Mouse (Mus musculus) embryonic facial prominence, embryonic 15.5 days (tissue): Measurements from ENCODE around the gene Srsf7. TPM values are rescaled to one million over a fixed set of nuclear protein-coding genes. Genes with fewer than 3 reads are reported as not detected.
A peak's percentile ranks its signal among the peaks of the same experiment; 100 is the strongest.

ENCODE experiments used
- ATAC-seq: fragments of 200-750 bp; cut with Nextera tagmentation; 2 replicates; pipeline ENCODE4 v1.8.0; 2017; ENCODE audit warnings: low read depth, moderate TSS enrichment; ENCODE audit not compliant: insufficient number of reproducible peaks, low FRiP score, low TSS enrichment
- H3K27ac ChIP-seq: fragments of 300-500 bp; sonication (generic); replicated peaks from 2 replicates; pipeline ENCODE4 v1.5.1; 2015; ENCODE audit warnings: mild to moderate bottlenecking, inconsistent platforms
- H3K27me3 ChIP-seq: fragments of 300-500 bp; sonication (generic); 2 replicates; pipeline ENCODE4 v1.6.1; 2015; ENCODE audit warnings: inconsistent platforms
- H3K36me3 ChIP-seq: fragments of 300-500 bp; sonication (generic); 2 replicates; pipeline ENCODE4 v1.6.1; 2015; ENCODE audit warnings: mild to moderate bottlenecking, inconsistent platforms
- H3K4me1 ChIP-seq: fragments of 300-500 bp; sonication (generic); 2 replicates; pipeline ENCODE4 v1.6.1; 2015; ENCODE audit warnings: inconsistent platforms
- H3K4me2 ChIP-seq: fragments of 300-500 bp; sonication (generic); replicated peaks from 2 replicates; pipeline ENCODE4 v1.6.1; 2015; ENCODE audit warnings: mild to moderate bottlenecking, inconsistent platforms
- H3K4me3 ChIP-seq: fragments of 300-500 bp; sonication (generic); replicated peaks from 2 replicates; pipeline ENCODE4 v1.5.1; 2015; ENCODE audit warnings: mild to moderate bottlenecking, inconsistent platforms
- H3K9ac ChIP-seq: fragments of 300-500 bp; sonication (generic); 2 replicates; pipeline ENCODE4 v1.6.1; 2015; ENCODE audit warnings: inconsistent platforms
- H3K9me3 ChIP-seq: fragments of 300-500 bp; sonication (generic); replicated peaks from 2 replicates; pipeline ENCODE4 v1.6.1; 2016; ENCODE audit warnings: inconsistent platforms
- WGBS: fragments of 180-500 bp; shearing (Covaris S2); methylation state at CpG from one replicate; pipeline ENCODE4 v1.1.7; 2015; 5-methylcytosine and 5-hydroxymethylcytosine counted together
- polyA plus RNA-seq: library from polyadenylated mRNA; unstranded; fragments of >200 nt; fragmentation: Nextera tagmentation; extraction: Ambion mirVana; gene quantifications from 2 replicates; pipeline ENCODE4 v1.2.1, GENCODE M21; 2015

Srsf7 gene
- polyA plus RNA-seq, 1 experiment from 2014 or later: 487 TPM

GRCm38 (mm10) chr17:80152767-80153630 lies 54.1 kb downstream of the Srsf7 start:
- peaks cover 6% of the 10 kb centered on the region; the same call in 1 of the 2 replicates for H3K4me1 ChIP-seq
- 65% methylated on average over 12 of the region's 12 CpGs for WGBS
- H3K9me3 ChIP-seq: no peaks in the 10 kb centered on the region
- H3K27me3 ChIP-seq: no peaks in the 10 kb centered on the region
- no peaks in the 10 kb centered on the region for H3K36me3 ChIP-seq
- ATAC-seq: no peak; the same call in 1 of the 2 replicates
- no peak overlapping the region for H3K9ac ChIP-seq
- no peak overlapping the region for H3K4me2 ChIP-seq
- no peak overlapping the region for H3K27ac ChIP-seq
- H3K4me3 ChIP-seq: no peak overlapping the region

- Histone ChIP-seq H3K36me3 (no peaks in the 10 kb centered on the region), H3K4me3 (no peak overlapping the region), H3K9me3 (no peaks in the 10 kb centered on the region), H3K27me3 (no peaks in the 10 kb centered on the region), H3K4me1 (peaks cover 8% of the 10 kb centered on the region; the same call in 1 of the 2 replicates), H3K27ac (no peak overlapping the region), H3K4me2 (no peak overlapping the region), H3K9ac (no peak overlapping the region)
- 24% methylated on average over 5 of the region's 5 CpGs for WGBS
- peak; percentile 51; the same call in 1 of the 2 replicates for ATAC-seq
Observed at GRCm38 (mm10) chr17:80151353-80151752, 55.8 kb downstream of the Srsf7 start.

Other genes with a start within 250 kb of the Srsf7 start
- gene Hnrnpll, start 145.0 kb downstream of the Srsf7 start, polyA plus RNA-seq: 54.9 and 59.8 TPM in 2 replicates
- gene Galm, start 79.8 kb downstream of the Srsf7 start, polyA plus RNA-seq: 25.8 and 32.0 TPM in 2 replicates
- 0.34 and 0.52 TPM in 2 replicates for gene Ttc39d, start 153 bp upstream of the Srsf7 start, polyA plus RNA-seq
- 33.4 and 36.1 TPM in 2 replicates for gene Gemin6, start 17.1 kb upstream of the Srsf7 start, polyA plus RNA-seq
- gene Morn2, start 82.9 kb upstream of the Srsf7 start, polyA plus RNA-seq: 28.2 and 35.1 TPM in 2 replicates
- 18.6 and 18.8 TPM in 2 replicates for gene Dhx57, start 83.2 kb upstream of the Srsf7 start, polyA plus RNA-seq
- 0.65 and 1.2 TPM in 2 replicates for gene Arhgef33, start 100.1 kb upstream of the Srsf7 start, polyA plus RNA-seq
- gene Gm10190, start 166.2 kb upstream of the Srsf7 start, polyA plus RNA-seq: 1.2 and 2.8 TPM in 2 replicates